ENCODE assay signal across 25 mouse cellular contexts in genomic region chr1:51467181-51467580, GRCm38 (mm10).
"Had no signal": no experiment of that assay in that cellular context is flagged by ENCODE, and none has a peak within 500 bp of the region (broad histone marks: within the 10 kb centered on the region; RNA-seq: fewer than 3 reads in every experiment).

No protein-coding gene starts in this region.

- H3K4me3 ChIP-seq: left cerebral cortex, adult 2 months; limb, embryonic 10.5 days; limb, embryonic 12.5 days; limb, embryonic 13.5 days; limb, embryonic 15.5 days; liver, embryonic 12.5 days; liver, embryonic 13.5 days; liver, embryonic 15.5 days; lung, embryonic 15.5 days; megakaryocyte, embryonic 14.5 days; midbrain, embryonic 10.5 days; midbrain, embryonic 12.5 days; midbrain, embryonic 15.5 days; myocyte; neural tube, embryonic 12.5 days had no signal

- H3K4me1 ChIP-seq: limb, embryonic 15.5 days; liver, embryonic 12.5 days; liver, embryonic 13.5 days; liver, embryonic 15.5 days; lung, embryonic 15.5 days; megakaryocyte, embryonic 14.5 days; midbrain, embryonic 10.5 days; midbrain, embryonic 12.5 days; midbrain, embryonic 15.5 days; neural tube, embryonic 12.5 days had no signal

- H3K9me3 ChIP-seq: limb, embryonic 10.5 days; limb, embryonic 12.5 days; limb, embryonic 13.5 days; limb, embryonic 15.5 days; liver, embryonic 12.5 days; liver, embryonic 13.5 days; liver, embryonic 15.5 days; lung, embryonic 15.5 days; megakaryocyte, embryonic 14.5 days; midbrain, embryonic 10.5 days; midbrain, embryonic 12.5 days; midbrain, embryonic 15.5 days; neural tube, embryonic 12.5 days had no signal

- DNase-seq: left cerebral cortex, postnatal 4 days; liver; liver, embryonic 13.5 days; liver, postnatal 0 days; lung, adult 2 months; lung, postnatal 14 days had no signal

- H3K36me3 ChIP-seq: limb, embryonic 10.5 days; limb, embryonic 12.5 days; limb, embryonic 13.5 days; limb, embryonic 15.5 days; lung, embryonic 15.5 days; midbrain, embryonic 10.5 days; midbrain, embryonic 12.5 days; midbrain, embryonic 15.5 days; neural tube, embryonic 12.5 days had no signal

- H3K4me2 ChIP-seq: limb, embryonic 12.5 days; limb, embryonic 13.5 days; limb, embryonic 15.5 days; liver, embryonic 12.5 days; liver, embryonic 13.5 days; liver, embryonic 15.5 days; lung, embryonic 14.5 days; lung, embryonic 15.5 days; midbrain, embryonic 12.5 days; midbrain, embryonic 15.5 days; neural tube, embryonic 12.5 days had no signal

- H3K27ac ChIP-seq: left cerebral cortex, adult 2 months; limb, embryonic 10.5 days; limb, embryonic 12.5 days; limb, embryonic 13.5 days; limb, embryonic 15.5 days; liver, embryonic 12.5 days; liver, embryonic 13.5 days; liver, embryonic 14.5 days; liver, embryonic 15.5 days; lung, embryonic 15.5 days; macrophage; midbrain, embryonic 10.5 days; midbrain, embryonic 12.5 days; midbrain, embryonic 15.5 days; neural tube, embryonic 12.5 days had no signal

- ATAC-seq: liver, embryonic 12.5 days; lung, postnatal 0 days; midbrain, embryonic 15.5 days; midbrain, embryonic 16.5 days had no signal

- H3K27me3 ChIP-seq: limb, embryonic 12.5 days; limb, embryonic 13.5 days; limb, embryonic 15.5 days; liver, embryonic 12.5 days; liver, embryonic 13.5 days; liver, embryonic 15.5 days; lung, embryonic 15.5 days; midbrain, embryonic 12.5 days; midbrain, embryonic 15.5 days; neural tube, embryonic 12.5 days had no signal

- H3K9ac ChIP-seq: limb, embryonic 12.5 days; limb, embryonic 13.5 days; limb, embryonic 15.5 days; liver, embryonic 12.5 days; liver, embryonic 13.5 days; liver, embryonic 14.5 days; liver, embryonic 15.5 days; liver, postnatal 0 days; lung, embryonic 14.5 days; lung, embryonic 15.5 days; midbrain, embryonic 12.5 days; midbrain, embryonic 15.5 days; neural tube, embryonic 12.5 days had no signal
